Mouse (Mus musculus) megakaryocyte progenitor cell, adult 5-6 weeks (primary cell): ENCODE data around the gene Gm26602. TPM values are rescaled to one million over a fixed set of nuclear protein-coding genes. Genes with fewer than 3 reads are reported as not detected.
"Not testable (repeated sequence)": the region's sequence is repeated elsewhere in the genome, so short reads cannot be mapped to it uniquely, and the experiment has no call there.

Experiments
- ATAC-seq: replicated peaks from 2 replicates; pipeline ENCODE4 v1.8.0; 2016; ENCODE audit warnings: mild to moderate bottlenecking, moderate TSS enrichment, inconsistent platforms; ENCODE audit not compliant: poor library complexity
- total RNA-seq, 2 experiments: library from RNA; stranded (forward) in 1 of 2; stranded (reverse) in 1 of 2; fragments of 157-497, 149-512 nt in 1 of 2; fragments of 200-1000 nt in 1 of 2; gene quantifications; 2 replicates each; pipeline versions ENCODE4 v1.2.3 to v1.2.4; 2015 to 2017

Gm26602 gene
- total RNA-seq, 2 experiments from 2014 or later: not detected

DNA sequence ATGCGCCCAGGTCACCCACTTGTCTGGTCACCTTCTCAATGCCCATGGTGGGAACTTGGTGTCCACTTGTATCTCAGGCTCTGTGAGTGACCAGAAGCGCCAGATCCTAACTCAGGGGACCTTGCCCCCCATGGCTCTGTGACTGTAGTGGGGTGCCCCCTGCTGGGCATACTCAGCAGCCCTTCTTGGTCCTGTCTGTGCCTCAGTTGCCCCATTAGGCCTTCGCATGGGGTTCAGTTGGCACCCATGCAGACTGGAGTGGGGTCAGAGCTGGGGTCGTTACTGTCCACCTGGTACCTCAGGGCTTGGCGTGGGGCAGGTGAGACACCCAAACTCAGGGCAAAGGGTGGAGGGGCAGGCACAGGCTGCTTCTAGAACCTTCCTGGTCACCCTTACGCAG, 43.3 kb downstream of the Gm26602 start:
- no peak for ATAC-seq

GRCm38 (mm10) chr10:79955691-79956090, 45.0 kb downstream of the Gm26602 start:
- ATAC-seq: no peak

DNA sequence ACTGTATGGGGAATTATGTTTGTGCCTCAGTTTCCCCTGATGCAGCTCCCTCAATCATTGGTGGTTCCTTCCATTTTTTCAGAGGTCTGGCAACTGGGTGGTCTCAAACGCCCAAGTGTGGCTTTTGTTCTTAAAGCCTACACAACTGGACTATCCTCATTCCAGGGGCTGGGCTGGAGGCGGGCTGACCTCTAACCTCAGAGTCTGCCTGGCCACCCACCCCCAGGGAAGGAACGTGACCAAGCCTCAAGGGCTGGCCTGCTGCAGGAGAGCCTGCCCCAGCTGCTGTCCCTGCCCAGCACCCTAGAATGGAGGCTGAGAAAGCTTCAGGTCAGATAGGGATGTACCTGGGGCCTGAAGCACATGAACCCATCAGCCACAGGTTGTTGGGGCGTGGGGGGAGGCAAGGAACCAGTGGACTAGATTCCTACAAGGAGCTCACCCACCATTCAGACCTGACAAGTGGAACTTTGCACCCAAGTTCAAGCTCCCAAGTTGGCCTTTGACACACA, 46.0 kb downstream of the Gm26602 start:
- no peak for ATAC-seq

DNA sequence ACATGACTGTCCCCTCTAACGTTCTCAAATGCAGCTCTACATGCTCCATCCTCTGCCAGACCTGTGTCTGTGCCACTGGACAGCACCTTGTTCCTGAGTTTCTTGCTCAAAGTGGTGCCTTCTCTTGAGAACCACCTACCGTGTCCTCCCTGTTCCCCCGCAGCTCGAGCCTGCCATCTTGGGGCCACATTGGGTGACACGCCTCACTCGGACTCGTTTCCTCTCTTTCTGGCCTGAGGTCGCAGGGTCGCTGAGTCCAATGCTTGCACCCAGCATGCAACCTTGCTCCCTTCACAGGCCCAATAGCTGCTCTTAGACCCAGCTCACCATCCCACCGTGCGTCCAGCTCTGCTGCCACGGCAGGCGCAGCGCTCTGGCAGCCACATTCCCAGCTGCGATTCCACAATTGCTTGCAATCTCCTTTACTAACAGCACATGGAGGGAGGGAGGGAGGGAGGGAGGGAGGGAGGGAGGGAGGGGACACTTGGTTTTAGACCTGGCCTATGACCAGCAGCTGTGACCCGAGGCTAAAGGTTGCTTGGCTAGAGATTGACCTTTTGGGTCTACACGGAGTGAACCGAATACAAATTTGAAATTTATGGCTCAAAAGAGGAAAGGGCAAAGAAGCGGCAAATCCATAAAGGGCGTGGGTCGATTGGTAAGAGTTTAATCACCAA, 47.6 kb downstream of the Gm26602 start:
- peak; percentile 69 for ATAC-seq

DNA sequence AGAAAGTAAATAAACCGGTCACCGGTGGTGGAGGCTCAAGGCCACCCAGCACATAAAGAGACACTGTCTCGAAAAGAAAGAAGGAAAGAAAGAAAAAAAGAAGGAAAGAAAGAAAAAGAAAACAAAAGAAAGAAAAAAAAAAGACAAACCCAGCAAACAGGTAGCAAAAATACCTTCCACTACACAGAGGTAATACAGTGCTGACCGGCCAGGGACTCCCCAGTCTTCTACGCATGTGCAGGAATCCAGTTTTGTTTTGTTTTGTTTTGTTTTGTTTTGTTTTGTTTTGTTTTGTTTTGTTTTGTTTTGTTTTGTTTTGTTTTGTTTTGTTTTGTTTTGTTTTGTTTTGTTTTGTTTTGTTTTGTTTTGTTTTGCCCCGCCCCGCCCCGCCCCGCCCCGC, 48.8 kb downstream of the Gm26602 start:
- ATAC-seq: not testable (repeated sequence)

- ATAC-seq: peak; percentile 86
These were observed 49.4 kb downstream of the Gm26602 start, which contains the start of gene Wdr18 for GRCm38 (mm10) chr10:79959847-79960601. Gene Wdr18, plus strand, starts transcription at chr10:79960152.

Other genes starting within 250 kb of the Gm26602 start
Only the 30 nearest of the 35 such genes appear.
- 0.29 and 0.49 TPM in 2 replicates for gene Gzmm, start 221.8 kb upstream of the Gm26602 start, total RNA-seq (2015)
- gene Gzmm, start 221.8 kb upstream of the Gm26602 start, total RNA-seq (2017): 1.1 and 2.8 TPM in 2 replicates
- 441 and 471 TPM in 2 replicates for gene Bsg, start 206.4 kb upstream of the Gm26602 start, total RNA-seq (2015)
- 272 TPM in 2 replicates for gene Bsg, start 206.4 kb upstream of the Gm26602 start, total RNA-seq (2017)
- gene Hcn2, start 194.2 kb upstream of the Gm26602 start, total RNA-seq (2015): not detected in 2 replicates
- gene Hcn2, start 194.2 kb upstream of the Gm26602 start, total RNA-seq (2017): not detected in 2 replicates
- gene Polrmt, start 164.3 kb upstream of the Gm26602 start, total RNA-seq (2015): 36.9 and 46.9 TPM in 2 replicates
- 10.8 and 14.6 TPM in 2 replicates for gene Polrmt, start 164.3 kb upstream of the Gm26602 start, total RNA-seq (2017)
- gene Fgf22, start 155.8 kb upstream of the Gm26602 start, total RNA-seq (2015): not detected in 2 replicates
- not detected in 2 replicates for gene Fgf22, start 155.8 kb upstream of the Gm26602 start, total RNA-seq (2017)
- 55.6 and 63.0 TPM in 2 replicates for gene Rnf126, start 143.9 kb upstream of the Gm26602 start, total RNA-seq (2015)
- gene Rnf126, start 143.9 kb upstream of the Gm26602 start, total RNA-seq (2017): 18.4 and 20.2 TPM in 2 replicates
- gene Fstl3, start 133.6 kb upstream of the Gm26602 start, total RNA-seq (2015): 1.6 and 2.7 TPM in 2 replicates
- gene Fstl3, start 133.6 kb upstream of the Gm26602 start, total RNA-seq (2017): 1.3 and 3.6 TPM in 2 replicates
- 160 and 189 TPM in 2 replicates for gene Prss57, start 119.9 kb upstream of the Gm26602 start, total RNA-seq (2015)
- 95.1 and 100.0 TPM in 2 replicates for gene Prss57, start 119.9 kb upstream of the Gm26602 start, total RNA-seq (2017)
- 65.3 and 71.4 TPM in 2 replicates for gene Palm, start 117.3 kb upstream of the Gm26602 start, total RNA-seq (2015)
- 43.4 and 53.4 TPM in 2 replicates for gene Palm, start 117.3 kb upstream of the Gm26602 start, total RNA-seq (2017)
- not detected in 2 replicates for gene Misp, start 89.9 kb upstream of the Gm26602 start, total RNA-seq (2015)
- 0.58 TPM in 1 of 2 replicates, not detected in the other for gene Misp, start 89.9 kb upstream of the Gm26602 start, total RNA-seq (2017)
- gene Ptbp1, start 56.4 kb upstream of the Gm26602 start, total RNA-seq (2015): 218 and 262 TPM in 2 replicates
- 172 and 187 TPM in 2 replicates for gene Ptbp1, start 56.4 kb upstream of the Gm26602 start, total RNA-seq (2017)
- 3,382 and 3,510 TPM in 2 replicates for gene Prtn3, start 36.4 kb upstream of the Gm26602 start, total RNA-seq (2015)
- 738 and 1,001 TPM in 2 replicates for gene Prtn3, start 36.4 kb upstream of the Gm26602 start, total RNA-seq (2017)
- 39.0 and 41.2 TPM in 2 replicates for gene Plppr3, start 36.2 kb upstream of the Gm26602 start, total RNA-seq (2015)
- gene Plppr3, start 36.2 kb upstream of the Gm26602 start, total RNA-seq (2017): 93.9 and 96.9 TPM in 2 replicates
- 6,143 and 8,228 TPM in 2 replicates for gene Elane, start 24.6 kb upstream of the Gm26602 start, total RNA-seq (2015)
- 2,359 and 2,989 TPM in 2 replicates for gene Elane, start 24.6 kb upstream of the Gm26602 start, total RNA-seq (2017)
- gene Cfd, start 20.0 kb upstream of the Gm26602 start, total RNA-seq (2015): 0.49 and 0.56 TPM in 2 replicates
- gene Cfd, start 20.0 kb upstream of the Gm26602 start, total RNA-seq (2017): 1.2 TPM in 1 of 2 replicates, not detected in the other
- 13.9 and 14.4 TPM in 2 replicates for gene Med16, start 1.9 kb upstream of the Gm26602 start, total RNA-seq (2015)
- gene Med16, start 1.9 kb upstream of the Gm26602 start, total RNA-seq (2017): 22.1 and 24.8 TPM in 2 replicates
- gene Kiss1r, start 6.1 kb downstream of the Gm26602 start, total RNA-seq (2015): 0.15 TPM in 2 replicates
- 0.25 and 1.3 TPM in 2 replicates for gene Kiss1r, start 6.1 kb downstream of the Gm26602 start, total RNA-seq (2017)
- 72.3 and 78.7 TPM in 2 replicates for gene R3hdm4, start 10.4 kb downstream of the Gm26602 start, total RNA-seq (2015)
- gene R3hdm4, start 10.4 kb downstream of the Gm26602 start, total RNA-seq (2017): 35.1 and 50.7 TPM in 2 replicates
- 19.9 and 21.6 TPM in 2 replicates for gene Arid3a, start 16.2 kb downstream of the Gm26602 start, total RNA-seq (2015)
- 31.0 and 32.2 TPM in 2 replicates for gene Arid3a, start 16.2 kb downstream of the Gm26602 start, total RNA-seq (2017)
- 36.8 and 57.4 TPM in 2 replicates for gene Wdr18, start 49.3 kb downstream of the Gm26602 start, total RNA-seq (2015)
- 24.6 and 29.7 TPM in 2 replicates for gene Wdr18, start 49.3 kb downstream of the Gm26602 start, total RNA-seq (2017)
- gene Grin3b, start 59.9 kb downstream of the Gm26602 start, total RNA-seq (2015): not detected in 2 replicates
- gene Grin3b, start 59.9 kb downstream of the Gm26602 start, total RNA-seq (2017): not detected in 2 replicates
- gene Tmem259, start 73.5 kb downstream of the Gm26602 start, total RNA-seq (2015): 38.9 and 44.2 TPM in 2 replicates
- gene Tmem259, start 73.5 kb downstream of the Gm26602 start, total RNA-seq (2017): 44.6 and 54.8 TPM in 2 replicates
- 50.5 and 52.8 TPM in 2 replicates for gene Cnn2, start 77.7 kb downstream of the Gm26602 start, total RNA-seq (2015)
- gene Cnn2, start 77.7 kb downstream of the Gm26602 start, total RNA-seq (2017): 73.3 and 84.1 TPM in 2 replicates
- 15.4 and 15.8 TPM in 2 replicates for gene Abca7, start 85.6 kb downstream of the Gm26602 start, total RNA-seq (2015)
- 17.0 and 17.5 TPM in 2 replicates for gene Abca7, start 85.6 kb downstream of the Gm26602 start, total RNA-seq (2017)
- gene Arhgap45, start 105.8 kb downstream of the Gm26602 start, total RNA-seq (2015): 64.1 and 69.0 TPM in 2 replicates
- gene Arhgap45, start 105.8 kb downstream of the Gm26602 start, total RNA-seq (2017): 112 and 121 TPM in 2 replicates
- gene Polr2e, start 128.9 kb downstream of the Gm26602 start, total RNA-seq (2015): 93.3 and 99.5 TPM in 2 replicates
- 74.3 and 89.9 TPM in 2 replicates for gene Polr2e, start 128.9 kb downstream of the Gm26602 start, total RNA-seq (2017)
- gene Gpx4, start 136.3 kb downstream of the Gm26602 start, total RNA-seq (2015): 253 and 271 TPM in 2 replicates
- gene Gpx4, start 136.3 kb downstream of the Gm26602 start, total RNA-seq (2017): 358 and 365 TPM in 2 replicates
- 16.9 and 19.5 TPM in 2 replicates for gene Sbno2, start 194.7 kb downstream of the Gm26602 start, total RNA-seq (2015)
- gene Sbno2, start 194.7 kb downstream of the Gm26602 start, total RNA-seq (2017): 19.1 and 24.0 TPM in 2 replicates
- 71.7 and 81.1 TPM in 2 replicates for gene Stk11, start 204.9 kb downstream of the Gm26602 start, total RNA-seq (2015)
- 159 and 172 TPM in 2 replicates for gene Stk11, start 204.9 kb downstream of the Gm26602 start, total RNA-seq (2017)
- 187 and 199 TPM in 2 replicates for gene Atp5d, start 227.8 kb downstream of the Gm26602 start, total RNA-seq (2015)
- 37.6 and 39.3 TPM in 2 replicates for gene Atp5d, start 227.8 kb downstream of the Gm26602 start, total RNA-seq (2017)